Mouse (Mus musculus): ENCODE measurements around the gene Zer1.

Gene Zer1

DNA sequence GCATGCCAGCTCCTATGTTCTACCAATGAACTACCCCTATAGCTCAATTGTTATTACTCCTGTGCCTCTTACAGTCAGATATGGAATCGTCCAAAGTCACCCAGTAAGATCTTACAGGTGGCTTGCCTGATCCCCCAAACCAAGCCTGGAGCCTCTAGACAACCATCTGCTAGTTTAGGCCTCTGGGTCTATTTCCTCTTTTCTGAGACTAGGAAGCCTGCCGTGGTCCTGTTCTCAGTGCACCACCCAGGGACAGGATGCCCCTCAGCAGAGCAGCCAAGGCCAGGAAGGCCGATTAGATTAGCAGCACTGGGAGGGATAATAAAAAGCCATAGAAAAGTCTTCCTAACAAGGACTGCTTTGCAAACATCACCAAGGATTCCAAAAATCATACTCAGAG, 74.6 kb downstream of the Zer1 start:
- no peak for DNase-seq (ENCODE audit: low read depth)

DNA sequence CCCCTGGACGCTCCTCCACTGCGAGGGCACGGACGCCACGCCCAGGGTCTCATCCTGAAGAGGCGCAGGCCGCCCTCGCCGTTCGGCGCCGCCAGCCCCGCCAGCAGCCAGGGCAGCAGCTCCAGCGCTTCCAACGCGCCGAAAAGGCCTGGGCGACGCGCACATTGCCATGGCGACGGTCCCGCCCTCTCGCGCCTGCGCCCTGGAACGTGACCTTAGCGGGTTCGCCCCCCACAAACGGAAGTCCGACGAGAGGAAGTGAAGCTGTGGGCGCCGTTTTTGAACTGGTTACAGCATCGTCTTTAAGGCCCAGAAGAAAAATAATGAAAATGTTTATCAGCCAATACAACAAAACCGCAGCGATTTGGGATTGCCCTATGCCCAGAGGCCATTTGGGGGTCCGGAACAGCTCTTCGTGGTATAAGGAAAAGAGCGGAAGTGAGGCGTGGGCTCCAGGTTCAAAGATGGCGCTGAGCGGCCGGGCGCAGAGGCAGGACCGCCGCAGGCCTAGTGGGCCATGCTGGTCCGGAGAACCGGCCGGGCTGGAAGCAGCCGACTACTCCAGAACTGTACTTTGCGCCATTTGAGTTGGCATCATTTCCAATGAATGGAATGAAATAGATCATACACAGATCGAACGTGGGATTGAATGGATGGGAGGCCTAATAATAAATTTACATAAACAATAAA, 75.5 kb downstream of the Zer1 start, which contains the start of gene Wdr34:
TSS of gene Wdr34 (minus strand) at position 183 of the 690 bp plus-strand sequence.
- DNase-seq (ENCODE audit: low read depth) = peak; percentile 99

DNA sequence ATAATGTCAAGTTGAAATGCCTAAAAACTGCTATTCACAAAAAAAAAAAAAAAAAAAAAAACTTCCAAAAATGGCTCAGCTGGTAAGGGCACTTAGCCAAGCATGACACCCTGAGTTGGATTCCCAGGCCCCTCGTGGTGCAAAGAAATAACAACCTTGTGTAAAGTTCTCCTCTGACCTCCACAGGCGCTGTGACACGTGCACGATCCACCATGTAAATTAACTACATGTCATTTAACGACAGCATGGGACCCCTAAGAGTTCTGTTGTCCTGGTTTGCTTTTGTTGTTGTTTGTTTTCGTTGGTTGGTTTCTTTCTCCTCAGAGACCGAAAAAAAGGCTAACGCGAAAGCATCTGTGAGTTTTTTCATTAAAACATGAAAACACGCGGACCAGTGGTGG, 76.3 kb downstream of the Zer1 start:
- DNase-seq (ENCODE audit: low read depth) = no peak

Measured in NIH3T3 (cell line).